Mouse (Mus musculus) CD4-positive, CD25-positive, alpha-beta regulatory T cell, adult 4 months (primary cell): Measurements from ENCODE around the gene Icmt. TPM values are rescaled to one million over a fixed set of nuclear protein-coding genes. Genes with fewer than 3 reads are reported as not detected.
A peak's percentile ranks its signal among the peaks of the same experiment; 100 is the strongest.

Experiments used
- ATAC-seq: one replicate; pipeline ENCODE4 v1.8.0; 2017
- polyA plus RNA-seq, 2 experiments: library from polyadenylated mRNA; unstranded; fragments of 100-300 nt; shearing (Covaris generic); gene quantifications; one replicate each; pipeline ENCODE4 v1.2.1; 2017

Gene Icmt
- polyA plus RNA-seq, 2 experiments from 2014 or later, result 3.9 to 8.2 TPM

- ATAC-seq, result no peak
Observed at GRCm38 (mm10) chr4:152304685-152305084, 7.7 kb downstream of the Icmt start.

- ATAC-seq, result no peak
Observed at GRCm38 (mm10) chr4:152305991-152306390, 9.0 kb downstream of the Icmt start.

- ATAC-seq, result no peak
Observed at GRCm38 (mm10) chr4:152307542-152307941, 10.5 kb downstream of the Icmt start.

- ATAC-seq, result no peak
Observed at GRCm38 (mm10) chr4:152312186-152312585, 15.2 kb downstream of the Icmt start.

GRCm38 (mm10) chr4:152313211-152313632 is 16.2 kb downstream of the Icmt start:
- ATAC-seq, result peak; percentile 60

- ATAC-seq, result no peak
Observed at GRCm38 (mm10) chr4:152313934-152314333, 16.9 kb downstream of the Icmt start.

GRCm38 (mm10) chr4:152315498-152316213 is 18.6 kb downstream of the Icmt start:
- no peak for ATAC-seq

- no peak for ATAC-seq
Observed at GRCm38 (mm10) chr4:152317631-152318033, 20.6 kb downstream of the Icmt start.

GRCm38 (mm10) chr4:152318517-152319234 is 21.6 kb downstream of the Icmt start, which contains the start of gene Rnf207:
TSS of gene Rnf207 (minus strand) at chr4:152318993.
- peak; percentile 80 for ATAC-seq

GRCm38 (mm10) chr4:152321464-152321863 is 24.4 kb downstream of the Icmt start:
- ATAC-seq, result no peak

- peak; percentile 6 for ATAC-seq
Observed at GRCm38 (mm10) chr4:152324641-152325562, 27.9 kb downstream of the Icmt start.

- ATAC-seq, result peak; percentile 97
Observed at GRCm38 (mm10) chr4:152325574-152326411, 28.8 kb downstream of the Icmt start, which contains the start of gene Rpl22. TSS of gene Rpl22 (plus strand) at chr4:152325742.

- ATAC-seq, result no peak
Observed at GRCm38 (mm10) chr4:152326543-152326942, 29.5 kb downstream of the Icmt start.

- no peak for ATAC-seq
Observed at GRCm38 (mm10) chr4:152328691-152329090, 31.7 kb downstream of the Icmt start.

GRCm38 (mm10) chr4:152332952-152333351 is 35.9 kb downstream of the Icmt start:
- ATAC-seq, result peak; percentile 74

- no peak for ATAC-seq
Observed at GRCm38 (mm10) chr4:152333587-152333986, 36.6 kb downstream of the Icmt start.

GRCm38 (mm10) chr4:152337772-152338171 is 40.7 kb downstream of the Icmt start:
- no peak for ATAC-seq

- no peak for ATAC-seq
Observed at GRCm38 (mm10) chr4:152338419-152339292, 41.6 kb downstream of the Icmt start, which contains the start of gene Chd5. TSS of gene Chd5 (plus strand) at chr4:152338651.

- ATAC-seq, result no peak
Observed at GRCm38 (mm10) chr4:152339293-152339790, 42.3 kb downstream of the Icmt start.

GRCm38 (mm10) chr4:152340584-152341284 is 43.7 kb downstream of the Icmt start:
- no peak for ATAC-seq
